Mouse (Mus musculus): Measurements from ENCODE around the gene Ccl6. TPM values are rescaled to one million over a fixed set of nuclear protein-coding genes. Genes with fewer than 3 reads are reported as not detected.

Gene Ccl6
- polyA plus RNA-seq, 1 experiment, result not detected

DNA sequence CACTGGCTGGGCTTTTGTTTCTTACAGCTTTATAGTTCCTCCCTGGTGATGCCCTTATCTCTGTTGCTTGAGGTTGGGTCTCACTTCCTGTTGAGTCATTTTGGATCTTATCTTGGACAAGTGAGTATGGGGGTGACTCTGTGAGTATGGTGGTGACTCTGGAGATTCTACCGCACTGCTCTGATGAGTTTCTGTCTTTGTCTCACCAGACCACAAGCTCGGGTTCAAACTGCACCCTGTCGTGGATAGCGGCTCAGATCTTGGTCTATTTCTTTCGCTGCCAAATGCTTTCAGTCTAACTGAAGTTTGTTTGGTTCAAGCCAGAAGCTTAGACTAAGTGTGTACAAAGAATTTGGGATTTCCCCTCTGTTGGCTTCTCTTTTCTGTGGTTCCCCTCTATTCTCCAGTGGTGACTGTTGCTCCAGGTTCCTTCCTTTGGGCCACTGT, 42.7 kb downstream of the Ccl6 start:
- peak; percentile 56 for TF ChIP-seq GATA1 (IDR thresholded peaks at IDR 0.05; ENCODE audit: low read length)

DNA sequence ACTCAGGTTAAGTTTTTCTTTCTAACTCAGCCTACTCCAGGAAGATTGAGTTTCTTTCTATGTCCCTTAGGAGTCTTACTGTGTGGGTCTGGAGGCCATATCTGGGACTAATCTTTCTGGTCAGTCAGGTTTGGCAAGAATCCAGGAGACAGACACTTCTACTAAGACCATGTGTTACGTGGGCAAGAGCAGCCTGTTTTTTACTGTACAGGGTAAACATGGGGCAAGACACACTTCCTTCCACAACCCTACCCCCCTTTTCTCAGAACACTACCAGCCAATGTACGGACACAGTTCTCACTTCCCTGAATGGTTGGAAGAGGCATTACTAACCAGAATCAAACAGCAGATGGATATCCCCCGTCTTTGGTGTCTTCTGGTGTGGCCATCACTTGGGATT, 48.7 kb downstream of the Ccl6 start:
- TF ChIP-seq GATA1 (IDR thresholded peaks at IDR 0.05; ENCODE audit: low read length), result no peak

DNA sequence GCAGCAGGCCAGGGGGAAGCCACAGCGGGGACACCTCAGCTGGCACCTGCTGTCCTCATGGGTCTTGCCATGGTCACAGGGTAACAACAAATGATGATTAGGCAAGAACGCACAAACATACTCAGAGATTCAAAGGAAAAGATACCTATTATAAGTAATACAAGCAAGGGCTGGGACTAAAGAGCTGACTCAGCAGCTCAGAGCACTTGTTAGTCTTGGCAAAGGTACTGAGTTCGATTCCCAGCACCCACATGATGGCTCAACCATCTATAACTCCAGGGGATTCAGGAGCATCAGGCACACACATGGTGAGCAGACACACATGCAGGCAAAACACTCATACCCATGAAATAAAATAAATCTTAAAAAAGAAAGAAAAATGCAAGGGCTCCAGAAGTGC, 51.5 kb downstream of the Ccl6 start:
- TF ChIP-seq GATA1 (IDR thresholded peaks at IDR 0.05; ENCODE audit: low read length), result no peak

DNA sequence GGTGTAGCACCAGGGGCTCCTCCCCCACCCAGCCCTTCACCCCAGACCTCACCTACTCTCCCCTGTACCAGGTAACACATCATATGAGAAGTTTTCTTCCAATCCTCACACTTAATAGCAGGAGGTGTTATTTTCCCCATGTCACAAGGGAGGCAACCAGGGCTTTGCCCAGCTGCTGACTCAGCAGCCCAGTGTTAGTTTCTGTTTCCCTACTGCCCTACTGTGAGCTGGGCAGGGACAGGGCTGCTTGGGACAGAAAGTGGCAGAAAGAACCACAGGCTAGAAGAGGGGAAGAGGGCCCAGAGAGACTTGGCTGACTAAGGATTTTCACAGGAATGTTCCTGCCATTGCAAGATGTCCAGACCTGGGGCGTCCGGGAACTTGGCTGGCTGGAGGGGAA, 52.0 kb downstream of the Ccl6 start:
- no peak for TF ChIP-seq GATA1 (IDR thresholded peaks at IDR 0.05; ENCODE audit: low read length)

DNA sequence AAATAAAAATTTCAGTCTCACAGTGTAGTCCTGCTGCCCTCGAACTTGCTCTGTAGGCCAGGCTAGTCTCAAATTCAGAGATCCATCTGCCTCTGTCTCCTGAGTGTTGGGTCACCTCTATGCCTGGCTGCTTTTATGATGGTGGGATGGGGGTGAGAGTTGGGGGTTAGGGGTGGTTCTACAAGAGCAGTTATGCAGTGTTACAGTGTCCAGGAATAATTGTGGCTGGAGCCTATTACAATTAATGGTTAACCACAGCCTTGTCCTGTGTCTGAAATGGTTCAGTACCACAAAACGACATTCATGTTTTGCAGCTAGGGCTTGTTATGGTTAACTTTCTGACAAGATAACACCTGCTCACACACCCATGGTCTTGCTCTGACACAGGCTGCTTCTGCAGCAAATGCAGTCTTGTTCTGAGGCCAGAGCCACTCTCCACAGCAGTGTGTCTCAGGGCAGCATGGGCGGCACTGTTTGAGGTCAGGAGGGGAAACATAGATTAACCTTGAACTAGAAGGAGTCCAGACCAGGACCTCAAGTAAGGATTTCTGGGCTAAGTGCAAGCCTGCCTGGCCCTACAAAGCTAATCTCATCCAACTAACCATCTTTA, 54.1 kb downstream of the Ccl6 start:
- TF ChIP-seq GATA1 (IDR thresholded peaks at IDR 0.05; ENCODE audit: low read length), result no peak

Other genes starting within 250 kb of the Ccl6 start
- 0.16 and 0.17 TPM in 2 replicates for gene Rasl10b, start 183.9 kb downstream of the Ccl6 start, polyA plus RNA-seq (2012)
- gene Gas2l2, start 163.6 kb downstream of the Ccl6 start, polyA plus RNA-seq (2012), result not detected in 2 replicates
- not detected in 2 replicates for gene 1700020L24Rik, start 155.4 kb downstream of the Ccl6 start, polyA plus RNA-seq (2012)
- not detected in 2 replicates for gene Mmp28, start 130.0 kb downstream of the Ccl6 start, polyA plus RNA-seq (2012)
- gene Taf15, start 120.0 kb downstream of the Ccl6 start, polyA plus RNA-seq (2012), result 56.0 and 73.0 TPM in 2 replicates
- gene Heatr9, start 70.9 kb downstream of the Ccl6 start, polyA plus RNA-seq (2012), result not detected in 2 replicates
- not detected in 2 replicates for gene Ccl5, start 62.6 kb downstream of the Ccl6 start, polyA plus RNA-seq (2012)
- not detected in 2 replicates for gene Ccl9, start 14.5 kb downstream of the Ccl6 start, polyA plus RNA-seq (2012)
- gene Rpl9-ps1, start 52.5 kb upstream of the Ccl6 start, polyA plus RNA-seq (2012), result not detected in 2 replicates
- not detected in 2 replicates for gene Ccl3, start 56.3 kb upstream of the Ccl6 start, polyA plus RNA-seq (2012)
- not detected in 2 replicates for gene Ccl4, start 69.5 kb upstream of the Ccl6 start, polyA plus RNA-seq (2012)
- not detected in 2 replicates for gene Wfdc17, start 110.9 kb upstream of the Ccl6 start, polyA plus RNA-seq (2012)
- not detected in 2 replicates for gene Wfdc18, start 115.9 kb upstream of the Ccl6 start, polyA plus RNA-seq (2012)
- gene Wfdc21, start 153.9 kb upstream of the Ccl6 start, polyA plus RNA-seq (2012), result not detected in 2 replicates
- gene Heatr6, start 160.6 kb upstream of the Ccl6 start, polyA plus RNA-seq (2012), result 6.4 and 11.9 TPM in 2 replicates

Data from G1E-ER4 (cell line).